Mouse (Mus musculus) forebrain, embryonic 11.5 days (tissue): ENCODE measurements around the gene Mlycd. TPM values are rescaled to one million over a fixed set of nuclear protein-coding genes. Genes with fewer than 3 reads are reported as not detected.

Experiments
- ATAC-seq: fragments of 200-750 bp; cut with Nextera tagmentation; replicated peaks from 2 replicates; pipeline ENCODE4 v1.8.0; 2017; ENCODE audit warnings: moderate TSS enrichment; ENCODE audit not compliant: low FRiP score
- DNase-seq: peaks from one replicate; pipeline ENCODE4 v3.0.0-alpha.2; 2017; ENCODE audit warnings: low spot score
- H3K27ac ChIP-seq: fragments of 300-500 bp; sonication (generic); 2 replicates; pipeline ENCODE4 v1.5.1; 2014; ENCODE audit warnings: low read depth, low read length
- H3K27me3 ChIP-seq: fragments of 300-500 bp; sonication (generic); 2 replicates; pipeline ENCODE4 v1.6.1; 2014; ENCODE audit warnings: mild to moderate bottlenecking, low read length, mixed read lengths; ENCODE audit not compliant: control insufficient read depth, insufficient read depth
- H3K36me3 ChIP-seq: fragments of 300-500 bp; sonication (generic); 2 replicates; pipeline ENCODE4 v1.6.1; 2014; ENCODE audit warnings: mild to moderate bottlenecking, low read length, moderate library complexity, mixed read lengths; ENCODE audit not compliant: control insufficient read depth, insufficient read depth
- H3K4me1 ChIP-seq: fragments of 300-500 bp; sonication (generic); replicated peaks from 2 replicates; pipeline ENCODE4 v1.6.1; 2014; ENCODE audit warnings: low read length, mixed read lengths; ENCODE audit not compliant: control insufficient read depth, insufficient read depth
- H3K4me2 ChIP-seq: fragments of 300-500 bp; sonication (generic); 2 replicates; pipeline ENCODE4 v1.6.1; 2014; ENCODE audit warnings: low read depth, mild to moderate bottlenecking, low read length, moderate library complexity, mixed read lengths; ENCODE audit not compliant: severe bottlenecking
- H3K4me3 ChIP-seq: fragments of 300-500 bp; sonication (generic); 2 replicates; pipeline ENCODE4 v1.5.1; 2014; ENCODE audit warnings: low read depth, low read length
- H3K9ac ChIP-seq: fragments of 300-500 bp; sonication (generic); 2 replicates; pipeline ENCODE4 v1.6.1; 2014; ENCODE audit warnings: low read length
- H3K9me3 ChIP-seq: fragments of 300-500 bp; sonication (generic); 2 replicates; pipeline ENCODE4 v1.6.1; 2016; ENCODE audit warnings: low read length, mixed read lengths; ENCODE audit not compliant: control insufficient read depth
- WGBS: fragments of 180-500 bp; shearing (Covaris S2); extraction: QIAGEN DNeasy Blood & Tissue Kit; methylation state at CpG from one replicate; pipeline ENCODE4 v1.1.7; 2014; 5-methylcytosine and 5-hydroxymethylcytosine counted together
- polyA plus RNA-seq: library from polyadenylated mRNA; unstranded; fragments of >200 nt; fragmentation: Nextera tagmentation; extraction: Ambion mirVana; gene quantifications from 2 replicates; pipeline ENCODE4 v1.2.1, GENCODE M21; 2014

The Mlycd gene
- polyA plus RNA-seq, 1 experiment from 2014 or later: 13.5 TPM

GRCm38 (mm10) chr8:119395072-119395950 lies 633 bp downstream of the Mlycd start:
- Histone ChIP-seq H3K9ac (peak overlapping the region; percentile 86), H3K4me3 (peak overlapping the region; percentile 80), H3K36me3 (no peaks in the 10 kb centered on the region), H3K27ac (peak overlapping the region; percentile 62; the same call in 1 of the 2 replicates), H3K4me1 (peaks cover 3% of the 10 kb centered on the region; the same call in 1 of the 2 replicates), H3K9me3 (no peaks in the 10 kb centered on the region), H3K4me2 (peak overlapping the region; percentile 99), H3K27me3 (no peaks in the 10 kb centered on the region)
- DNase-seq (no peak), ATAC-seq (peak; percentile 67)
- 6% methylated on average over 80 of the region's 83 CpGs for WGBS

DNA sequence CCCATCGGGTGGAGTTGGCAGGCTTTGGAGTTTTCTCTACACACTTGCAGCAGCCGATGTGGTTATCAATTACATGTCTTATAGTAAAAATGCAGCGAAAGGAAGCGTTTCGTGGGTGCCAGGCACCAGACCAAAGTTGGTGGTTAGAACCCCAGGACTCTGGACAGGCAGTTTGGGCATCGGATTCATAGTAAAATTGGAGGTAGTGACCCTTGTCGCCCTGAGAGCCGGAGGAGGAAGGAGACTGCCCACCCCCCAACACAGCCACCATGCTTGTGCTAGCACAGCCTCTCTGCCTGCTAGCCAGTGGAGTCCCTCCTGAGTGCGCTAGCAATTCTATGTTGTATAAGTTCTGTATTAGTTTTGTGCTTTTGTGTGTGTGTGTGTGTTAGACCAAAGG lies 3.9 kb downstream of the Mlycd start:
- Histone ChIP-seq H3K27ac (no peak overlapping the region), H3K9ac (no peak overlapping the region), H3K27me3 (no peaks in the 10 kb centered on the region), H3K4me2 (no peak overlapping the region), H3K4me3 (no peak overlapping the region), H3K9me3 (no peaks in the 10 kb centered on the region), H3K36me3 (no peaks in the 10 kb centered on the region), H3K4me1 (peaks cover 3% of the 10 kb centered on the region; the same call in 1 of the 2 replicates)
- DNase-seq (no peak), ATAC-seq (no peak)
- WGBS: 81% methylated on average over 9 of the region's 9 CpGs

GRCm38 (mm10) chr8:119399255-119399654 lies 4.6 kb downstream of the Mlycd start:
- Histone ChIP-seq H3K27ac (no peak overlapping the region), H3K4me3 (no peak overlapping the region), H3K4me1 (peaks cover 3% of the 10 kb centered on the region; the same call in 1 of the 2 replicates), H3K36me3 (no peaks in the 10 kb centered on the region), H3K9ac (no peak overlapping the region), H3K27me3 (no peaks in the 10 kb centered on the region), H3K9me3 (no peaks in the 10 kb centered on the region), H3K4me2 (no peak overlapping the region)
- ATAC-seq: no peak
- 78% methylated on average over 6 of the region's 6 CpGs for WGBS
- DNase-seq: no peak

DNA sequence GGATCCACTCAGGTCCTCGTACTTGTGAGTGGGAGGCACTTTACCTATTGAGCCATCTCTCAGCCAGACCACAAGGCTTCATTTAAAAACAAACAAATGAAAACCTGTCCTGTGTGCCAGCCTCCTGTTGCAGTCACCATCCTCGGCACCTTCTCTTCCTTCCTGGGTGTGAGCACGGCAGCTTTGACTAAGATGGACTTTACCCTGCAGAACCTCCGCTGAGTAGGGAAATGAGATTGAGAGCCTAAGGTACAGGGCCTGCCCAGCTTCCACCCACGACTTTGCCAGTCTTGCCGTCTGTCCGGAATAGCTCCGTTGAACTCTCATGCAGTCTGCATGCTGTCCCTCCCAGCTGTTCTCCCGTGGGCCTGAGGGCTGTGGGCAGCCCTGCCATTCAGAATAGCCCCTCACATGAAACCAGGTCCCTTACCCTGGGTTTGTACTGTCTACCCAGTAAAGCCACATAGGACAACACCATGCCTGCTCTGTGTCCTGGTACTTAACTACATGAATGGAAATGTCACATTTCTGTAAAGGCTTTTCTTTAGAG lies 5.5 kb downstream of the Mlycd start:
- Histone ChIP-seq H3K27ac (no peak overlapping the region), H3K4me1 (peaks cover 3% of the 10 kb centered on the region; the same call in 1 of the 2 replicates), H3K27me3 (no peaks in the 10 kb centered on the region), H3K36me3 (no peaks in the 10 kb centered on the region), H3K9me3 (no peaks in the 10 kb centered on the region), H3K9ac (no peak overlapping the region), H3K4me2 (no peak overlapping the region), H3K4me3 (no peak overlapping the region)
- no peak for ATAC-seq
- WGBS: 91% methylated on average over 9 of the region's 9 CpGs
- no peak for DNase-seq

GRCm38 (mm10) chr8:119400904-119401303 lies 6.2 kb downstream of the Mlycd start:
- Histone ChIP-seq H3K9ac (no peak overlapping the region), H3K4me1 (no peaks in the 10 kb centered on the region; the same call in 1 of the 2 replicates), H3K4me3 (no peak overlapping the region), H3K27ac (no peak overlapping the region), H3K4me2 (no peak overlapping the region), H3K36me3 (no peaks in the 10 kb centered on the region), H3K27me3 (no peaks in the 10 kb centered on the region), H3K9me3 (no peaks in the 10 kb centered on the region)
- ATAC-seq (no peak), DNase-seq (no peak)
- 79% methylated on average over 3 of the region's 3 CpGs for WGBS

- Histone ChIP-seq H3K9ac (no peak overlapping the region), H3K4me1 (no peaks in the 10 kb centered on the region), H3K27ac (no peak overlapping the region), H3K4me2 (no peak overlapping the region), H3K36me3 (no peaks in the 10 kb centered on the region), H3K9me3 (no peaks in the 10 kb centered on the region), H3K27me3 (no peaks in the 10 kb centered on the region), H3K4me3 (no peak overlapping the region)
- DNase-seq (no peak), ATAC-seq (no peak)
- WGBS: 82% methylated on average over 10 of the region's 10 CpGs
Measured at GRCm38 (mm10) chr8:119403912-119404311, 9.2 kb downstream of the Mlycd start.

- 93% methylated on average over 5 of the region's 5 CpGs for WGBS
- H3K4me3 ChIP-seq: no peak overlapping the region
- DNase-seq: no peak
- no peak overlapping the region for H3K9ac ChIP-seq
- H3K9me3 ChIP-seq: no peaks in the 10 kb centered on the region
- ATAC-seq: no peak
- H3K4me2 ChIP-seq: no peak overlapping the region
- H3K4me1 ChIP-seq: no peaks in the 10 kb centered on the region
- H3K27me3 ChIP-seq: no peaks in the 10 kb centered on the region
- no peak overlapping the region for H3K27ac ChIP-seq
- H3K36me3 ChIP-seq: no peaks in the 10 kb centered on the region
Measured at GRCm38 (mm10) chr8:119404648-119405047, 10.0 kb downstream of the Mlycd start.

DNA sequence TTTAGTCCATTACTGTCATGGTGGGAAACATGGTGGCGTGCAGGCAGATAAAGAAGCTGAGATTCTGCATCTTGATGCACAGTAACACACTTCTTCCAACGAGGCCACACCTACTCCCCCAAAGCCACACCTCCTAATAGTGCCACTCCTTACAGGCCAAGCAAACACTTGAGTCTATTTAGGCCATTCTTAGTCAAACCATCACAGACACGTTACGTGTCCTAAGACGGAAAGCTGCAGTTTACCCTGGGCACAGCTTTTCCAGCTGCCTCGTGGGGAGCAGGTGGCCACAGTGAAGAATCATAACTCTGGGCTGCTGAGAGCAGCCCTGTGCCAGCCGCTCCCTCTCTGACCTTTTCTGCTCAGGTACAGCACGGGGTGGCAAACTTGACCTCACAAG lies 13.6 kb downstream of the Mlycd start:
- H3K4me2 ChIP-seq: no peak overlapping the region
- H3K36me3 ChIP-seq: no peaks in the 10 kb centered on the region; the same call in 1 of the 2 replicates
- no peaks in the 10 kb centered on the region; the same call in 1 of the 2 replicates for H3K4me1 ChIP-seq
- no peak for ATAC-seq
- H3K9ac ChIP-seq: no peak overlapping the region
- no peak for DNase-seq
- H3K27me3 ChIP-seq: no peaks in the 10 kb centered on the region
- WGBS: 91% methylated on average over 8 of the region's 8 CpGs
- H3K27ac ChIP-seq: no peak overlapping the region
- no peak overlapping the region for H3K4me3 ChIP-seq
- H3K9me3 ChIP-seq: no peaks in the 10 kb centered on the region
